Mouse (Mus musculus) MEL (cell line): Measurements from ENCODE around the gene Timd2. TPM values are rescaled to one million over a fixed set of nuclear protein-coding genes. Genes with fewer than 3 reads are reported as not detected.

Experiments used
- DNase-seq: peaks from one replicate; pipeline ENCODE4 v3.0.0; 2011; ENCODE audit warnings: low read depth, low spot score
- H3K27ac ChIP-seq: 2 replicates; pipeline ENCODE4 v1.5.1; 2012; ENCODE audit warnings: low read depth, mild to moderate bottlenecking, control low read depth, low read length, moderate library complexity; ENCODE audit not compliant: control insufficient read depth
- H3K27me3 ChIP-seq, 2 experiments: fragments of 150-350 bp in 1 of 2; sonication (generic) in 1 of 2; 2 replicates each; pipeline ENCODE4 v1.6.1; 2012; ENCODE audit warnings: low read length in 2 of 2, mild to moderate bottlenecking in 2 of 2, improper control_type of control experiment in 1 of 2, moderate library complexity in 1 of 2; ENCODE audit not compliant: insufficient read depth in 2 of 2, control insufficient read depth in 1 of 2
- H3K36me3 ChIP-seq, 2 experiments: 2 replicates each; pipeline ENCODE4 v1.6.1; 2012 to 2014; ENCODE audit warnings: low read length in 2 of 2, improper control_type of control experiment in 1 of 2, inconsistent platforms in 1 of 2, mild to moderate bottlenecking in 1 of 2; ENCODE audit not compliant: insufficient read depth in 2 of 2, control insufficient read depth in 1 of 2
- H3K4me1 ChIP-seq, 2 experiments: fragments of 150-350 bp in 1 of 2; sonication (generic) in 1 of 2; 2 replicates each; pipeline ENCODE4 v1.6.1; 2012; ENCODE audit warnings: low read length in 2 of 2, improper control_type of control experiment in 1 of 2, mild to moderate bottlenecking in 1 of 2; ENCODE audit not compliant: insufficient read depth in 2 of 2, control insufficient read depth in 1 of 2
- H3K4me3 ChIP-seq, 2 experiments: fragments of 150-350 bp in 1 of 2; sonication (generic) in 1 of 2; 2 replicates each; pipeline ENCODE4 v1.5.1; 2012; ENCODE audit warnings: low read depth in 2 of 2, low read length in 2 of 2, mild to moderate bottlenecking in 2 of 2, moderate library complexity in 2 of 2, control low read depth in 1 of 2, improper control_type of control experiment in 1 of 2; ENCODE audit not compliant: control insufficient read depth in 1 of 2, insufficient read depth in 1 of 2
- H3K79me2 ChIP-seq: 2 replicates; pipeline ENCODE4 v1.6.1; 2012; ENCODE audit warnings: mild to moderate bottlenecking, low read length, moderate library complexity; ENCODE audit not compliant: control insufficient read depth, poor library complexity, insufficient read depth
- H3K9ac ChIP-seq: 2 replicates; pipeline ENCODE4 v1.6.1; 2012; ENCODE audit warnings: low read depth, mild to moderate bottlenecking, control low read depth, low read length, moderate library complexity; ENCODE audit not compliant: control insufficient read depth, poor library complexity, severe bottlenecking
- H3K9me3 ChIP-seq: fragments of 150-350 bp; sonication (generic); replicated peaks from 2 replicates; pipeline ENCODE4 v1.6.1; 2012; ENCODE audit warnings: mild to moderate bottlenecking, low read length, improper control_type of control experiment, moderate library complexity; ENCODE audit not compliant: insufficient read depth
- E2F4 ChIP-seq: IDR thresholded peaks from 2 replicates; pipeline ENCODE4 v1.6.1; 2011; ENCODE audit warnings: low read depth, low read length, improper control_type of control experiment, borderline replicate concordance
- ELF1 ChIP-seq: IDR thresholded peaks from 2 replicates; pipeline ENCODE4 v1.6.1; 2014; ENCODE audit warnings: low read depth, mild to moderate bottlenecking, inconsistent platforms, low read length, improper control_type of control experiment, moderate library complexity
- EP300 ChIP-seq, 2 experiments: IDR thresholded peaks; 2 replicates each; pipeline ENCODE4 v1.6.1; 2011; ENCODE audit warnings: improper control_type of control experiment in 2 of 2, low read length in 2 of 2, low read depth in 1 of 2, mild to moderate bottlenecking in 1 of 2
- HCFC1 ChIP-seq: IDR thresholded peaks from 2 replicates; pipeline ENCODE4 v1.6.1; 2012; ENCODE audit warnings: low read depth, mild to moderate bottlenecking, inconsistent platforms, low read length, improper control_type of control experiment, moderate library complexity
- MAZ ChIP-seq: IDR thresholded peaks from 2 replicates; pipeline ENCODE4 v1.6.1; 2012; ENCODE audit warnings: low read depth, mild to moderate bottlenecking, inconsistent platforms, low read length, improper control_type of control experiment
- MEF2A ChIP-seq: IDR thresholded peaks from 2 replicates; pipeline ENCODE4 v1.6.1; 2014; ENCODE audit warnings: low read depth, mild to moderate bottlenecking, inconsistent platforms, low read length, improper control_type of control experiment; ENCODE audit not compliant: poor library complexity, insufficient replicate concordance, severe bottlenecking; ENCODE audit errors: extremely low read depth
- MXI1 ChIP-seq: IDR thresholded peaks from 2 replicates; pipeline ENCODE4 v1.6.1; 2011; ENCODE audit warnings: mild to moderate bottlenecking, low read depth, low read length, improper control_type of control experiment
- POLR2AphosphoS2 ChIP-seq: IDR thresholded peaks from 2 replicates; pipeline ENCODE4 v1.6.1; 2011; ENCODE audit warnings: low read length, improper control_type of control experiment
- POLR2AphosphoS5 ChIP-seq: IDR thresholded peaks from 2 replicates; pipeline ENCODE4 v1.6.1; 2012; ENCODE audit warnings: low read depth, borderline replicate concordance, mild to moderate bottlenecking, inconsistent platforms, low read length, moderate library complexity, mixed read lengths
- RAD21 ChIP-seq: IDR thresholded peaks from 2 replicates; pipeline ENCODE4 v1.6.1; 2011; ENCODE audit warnings: mild to moderate bottlenecking, low read depth, low read length, improper control_type of control experiment
- SMC3 ChIP-seq: IDR thresholded peaks from 2 replicates; pipeline ENCODE4 v1.6.1; 2011; ENCODE audit warnings: low read depth, low read length, improper control_type of control experiment
- TAL1 ChIP-seq: IDR thresholded peaks from 2 replicates; pipeline ENCODE4 v1.6.1; 2012; ENCODE audit warnings: mild to moderate bottlenecking, inconsistent platforms, low read length, moderate library complexity, mixed read lengths
- TBP ChIP-seq: IDR thresholded peaks from 2 replicates; pipeline ENCODE4 v1.8.0; 2011; ENCODE audit warnings: low read depth, low read length, improper control_type of control experiment
- TCF12 ChIP-seq: IDR thresholded peaks from 2 replicates; pipeline ENCODE4 v1.6.1; 2014; ENCODE audit warnings: low read depth, mild to moderate bottlenecking, inconsistent platforms, low read length, improper control_type of control experiment, moderate library complexity
- ZC3H11A ChIP-seq: IDR thresholded peaks from 2 replicates; pipeline ENCODE4 v1.6.1; 2012; ENCODE audit warnings: low read depth, mild to moderate bottlenecking, inconsistent platforms, low read length, improper control_type of control experiment
- ZKSCAN1 ChIP-seq: IDR thresholded peaks from 2 replicates; pipeline ENCODE4 v1.6.1; 2012; ENCODE audit warnings: low read depth, mild to moderate bottlenecking, inconsistent platforms, low read length, improper control_type of control experiment, moderate library complexity
- polyA plus RNA-seq, 2 experiments: library from polyadenylated mRNA; stranded (reverse) in 1 of 2; unstranded in 1 of 2; fragments of >175 nt in 1 of 2; fragments of >200 nt in 1 of 2; gene quantifications; 2 replicates each; pipeline versions ENCODE4 v1.2.1 to v1.2.4; 2012; ENCODE audit warnings: low replicate concordance in 2 of 2, low read depth in 1 of 2; ENCODE audit not compliant: insufficient read length in 2 of 2, insufficient read depth in 1 of 2, missing spikeins in 1 of 2
- total RNA-seq: library from RNA; depleted of rRNA; stranded (reverse); fragments of 300-350 nt; gene quantifications from 2 replicates; pipeline ENCODE4 v1.2.3, GENCODE M21; 2012; rRNA removed

Gene Timd2
- total and polyA plus RNA-seq, 3 experiments = not detected

DNA sequence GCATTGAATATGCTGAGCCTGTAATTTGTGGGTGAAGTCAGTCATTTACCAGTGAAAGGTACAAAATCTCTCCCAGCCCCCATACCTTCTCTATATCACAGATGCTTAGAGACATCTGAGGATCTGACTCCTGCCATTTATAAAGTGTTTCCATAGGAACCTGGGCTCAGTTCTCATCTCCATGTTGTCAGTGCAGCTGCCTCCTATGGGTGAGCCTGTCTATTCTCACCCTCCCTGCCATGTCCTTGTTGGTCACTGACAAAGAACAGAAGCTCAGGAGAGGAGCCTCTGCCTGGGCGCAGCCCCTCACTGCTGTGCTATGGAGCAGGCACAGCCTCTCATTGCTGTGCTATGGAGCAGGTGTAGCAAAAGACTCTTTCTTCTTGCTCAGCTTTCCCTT lies 86.9 kb downstream of the Timd2 start:
- Histone ChIP-seq H3K36me3 (no peaks in the 10 kb centered on the region), H3K4me1 (no peaks in the 10 kb centered on the region), H3K27me3 (no peaks in the 10 kb centered on the region), H3K27ac (no peak overlapping the region), H3K79me2 (no peaks in the 10 kb centered on the region), H3K4me3 (no peak overlapping the region), H3K9ac (no peak overlapping the region), H3K9me3 (no peaks in the 10 kb centered on the region)
- DNase-seq = no peak
- TF ChIP-seq POLR2AphosphoS2 = no peak
- TF ChIP-seq POLR2AphosphoS5 = no peak
- TF ChIP-seq TCF12 = no peak
- TF ChIP-seq EP300 (IDR thresholded peaks at IDR 0.05; ENCODE audit: low read depth in 1 of 2, low read length in 2 of 2) = no peak
- no peak for TF ChIP-seq MAZ
- no peak for TF ChIP-seq RAD21
- no peak for TF ChIP-seq HCFC1
- no peak for TF ChIP-seq ZC3H11A
- no peak for TF ChIP-seq ZKSCAN1
- no peak for TF ChIP-seq TBP
- TF ChIP-seq TAL1 = no peak
- TF ChIP-seq MEF2A = no peak
- TF ChIP-seq MXI1 = no peak
- no peak for TF ChIP-seq ELF1
- no peak for TF ChIP-seq E2F4
- no peak for TF ChIP-seq SMC3

Other genes starting within 250 kb of the Timd2 start
- not detected in 2 replicates for gene Gm12169, start 182.8 kb downstream of the Timd2 start, total RNA-seq
- not detected for gene Gm12169, start 182.8 kb downstream of the Timd2 start, polyA plus RNA-seq
- gene BC053393, start 135.5 kb downstream of the Timd2 start, total RNA-seq = not detected in 2 replicates
- gene BC053393, start 135.5 kb downstream of the Timd2 start, polyA plus RNA-seq = not detected
- not detected in 2 replicates for gene Dppa1, start 77.8 kb downstream of the Timd2 start, total RNA-seq
- not detected for gene Dppa1, start 77.8 kb downstream of the Timd2 start, polyA plus RNA-seq
- gene Havcr1, start 28.0 kb upstream of the Timd2 start, total RNA-seq = not detected in 2 replicates
- not detected for gene Havcr1, start 28.0 kb upstream of the Timd2 start, polyA plus RNA-seq
- gene Timd4, start 103.7 kb upstream of the Timd2 start, total RNA-seq = not detected in 2 replicates
- gene Timd4, start 103.7 kb upstream of the Timd2 start, polyA plus RNA-seq = not detected